Mouse (Mus musculus): ENCODE results near the gene Naaa. TPM values are rescaled to one million over a fixed set of nuclear protein-coding genes. Genes with fewer than 3 reads are reported as not detected.
A peak's percentile ranks its signal among the peaks of the same experiment; 100 is the strongest.

Naaa gene
- total RNA-seq (2014; rRNA removed; ENCODE audit: low replicate concordance) = 5.7 and 9.7 TPM in 2 replicates
- 6.4 and 7.5 TPM in 2 replicates for polyA plus RNA-seq (2015; fragmentation: Nextera tagmentation; extraction: Ambion mirVana)

DNA sequence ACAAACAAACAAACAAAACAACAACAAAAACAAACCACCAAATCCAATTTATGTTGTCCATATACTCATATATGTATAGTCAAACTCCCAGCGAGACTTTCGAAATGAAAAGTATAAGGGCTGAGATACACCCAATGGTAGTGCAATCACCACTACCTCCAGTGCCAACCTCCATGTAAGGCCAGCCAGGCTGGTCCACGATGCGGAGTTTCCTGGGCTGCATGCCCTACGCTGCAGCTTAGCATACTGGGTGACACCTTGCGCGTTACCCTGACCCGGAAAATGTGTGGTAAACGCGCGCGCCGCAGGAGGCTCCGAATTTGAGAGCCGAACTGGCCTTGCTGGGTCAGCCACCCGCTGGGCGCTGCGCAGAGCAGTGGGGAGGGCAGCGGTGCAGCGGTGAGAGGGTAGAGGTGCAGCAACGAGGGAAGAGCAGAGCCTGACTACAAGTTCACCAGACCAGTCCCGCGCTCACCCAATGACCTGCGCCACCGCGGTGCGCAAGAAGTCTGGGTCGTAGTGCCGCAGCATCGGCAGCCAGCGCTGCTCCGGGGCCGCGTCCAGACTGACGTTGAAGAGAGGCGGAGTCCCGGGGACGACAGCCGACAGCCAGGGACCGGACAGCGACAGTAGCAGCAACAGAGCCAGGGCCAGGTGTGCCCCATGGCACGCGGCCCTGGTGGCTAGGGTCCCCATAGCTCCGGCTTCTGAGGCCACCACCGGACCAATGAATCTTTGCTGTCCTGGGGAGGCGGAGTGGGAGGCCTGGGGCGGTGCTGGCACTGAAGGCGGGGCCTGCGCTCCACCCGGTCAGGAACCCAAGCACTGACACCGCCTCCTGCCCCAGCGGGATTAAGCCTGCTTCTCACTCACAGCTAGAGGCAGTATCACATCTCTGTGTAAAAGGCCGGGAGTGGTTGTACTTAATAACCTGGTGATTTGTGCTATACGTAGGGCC is at the start of gene Naaa:
Gene Naaa, minus strand, starts transcription at position 734 of the 958 bp plus-strand sequence.
- H3K27ac ChIP-seq (ENCODE audit: low read depth) = peak within 1 kb of the TSS; percentile 72
- ATAC-seq (ENCODE audit: insufficient read depth, low read depth) = peak; percentile 92
- H3K4me3 ChIP-seq (ENCODE audit: low read depth, low read length) = peak within 1 kb of the TSS; percentile 75
- WGBS = 3% methylated on average over 54 of the region's 54 CpGs
- H3K9ac ChIP-seq (replicated peaks; ENCODE audit: low read depth, low read length) = peak within 1 kb of the TSS; percentile 63
- H3K4me1 ChIP-seq (ENCODE audit: control insufficient read depth, insufficient read depth) = peaks cover 11% of the 10 kb centered on the region
- H3K36me3 ChIP-seq (replicated peaks; ENCODE audit: control insufficient read depth, insufficient read depth, low read length) = no peaks in the 10 kb centered on the region
- peak within 1 kb of the TSS; percentile 96 for H3K4me2 ChIP-seq (ENCODE audit: low read depth, low read length)
- H3K27me3 ChIP-seq (ENCODE audit: control insufficient read depth, insufficient read depth, low read length) = no peaks in the 10 kb centered on the region; the same call in 1 of the 2 replicates
- peak; percentile 60 for TF ChIP-seq CTCF (IDR thresholded peaks at IDR 0.05; ENCODE audit: low read depth)
- TF ChIP-seq EP300 (IDR thresholded peaks at IDR 0.05; ENCODE audit: low read depth) = no peak
- no peaks in the 10 kb centered on the region for H3K9me3 ChIP-seq (replicated peaks; ENCODE audit: control insufficient read depth, low read length)
- peak; percentile 86 for DNase-seq (ENCODE audit: low spot score)

DNA sequence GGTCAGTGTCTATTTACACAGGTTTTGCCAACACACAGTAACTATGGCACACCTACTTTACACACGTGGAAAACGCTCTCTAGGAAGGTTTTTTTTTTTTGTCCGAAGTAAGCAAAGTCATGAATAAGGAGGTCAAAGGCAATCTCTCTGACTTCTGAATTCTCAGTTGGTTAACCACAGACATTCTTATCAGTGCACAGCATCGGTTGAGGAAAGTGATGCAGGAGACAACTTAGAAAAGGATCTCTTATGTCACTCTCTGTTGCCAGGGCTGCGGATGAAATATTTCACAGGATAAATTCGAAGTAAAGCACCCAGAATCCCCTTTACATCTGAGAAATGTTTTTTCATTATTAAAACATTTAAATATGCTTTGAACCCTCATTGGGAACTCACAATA is 49.4 kb upstream of the Naaa start:
- no peak for ATAC-seq (ENCODE audit: insufficient read depth, low read depth)
- no peak overlapping the region for H3K4me3 ChIP-seq (ENCODE audit: low read depth, low read length)
- H3K9ac ChIP-seq (replicated peaks; ENCODE audit: low read depth, low read length) = no peak overlapping the region
- H3K27ac ChIP-seq (ENCODE audit: low read depth) = no peak overlapping the region
- no peak for DNase-seq (ENCODE audit: low spot score)
- H3K27me3 ChIP-seq (ENCODE audit: control insufficient read depth, insufficient read depth, low read length) = no peaks in the 10 kb centered on the region
- no peaks in the 10 kb centered on the region for H3K36me3 ChIP-seq (replicated peaks; ENCODE audit: control insufficient read depth, insufficient read depth, low read length)
- H3K9me3 ChIP-seq (replicated peaks; ENCODE audit: control insufficient read depth, low read length) = no peaks in the 10 kb centered on the region
- no peak overlapping the region for H3K4me2 ChIP-seq (ENCODE audit: low read depth, low read length)
- peaks cover 7% of the 10 kb centered on the region; the same call in 1 of the 2 replicates for H3K4me1 ChIP-seq (ENCODE audit: control insufficient read depth, insufficient read depth)
- TF ChIP-seq EP300 (IDR thresholded peaks at IDR 0.05; ENCODE audit: low read depth) (no peak), CTCF (IDR thresholded peaks at IDR 0.05; ENCODE audit: low read depth) (no peak)
- WGBS = 67% methylated on average over 6 of the region's 6 CpGs

DNA sequence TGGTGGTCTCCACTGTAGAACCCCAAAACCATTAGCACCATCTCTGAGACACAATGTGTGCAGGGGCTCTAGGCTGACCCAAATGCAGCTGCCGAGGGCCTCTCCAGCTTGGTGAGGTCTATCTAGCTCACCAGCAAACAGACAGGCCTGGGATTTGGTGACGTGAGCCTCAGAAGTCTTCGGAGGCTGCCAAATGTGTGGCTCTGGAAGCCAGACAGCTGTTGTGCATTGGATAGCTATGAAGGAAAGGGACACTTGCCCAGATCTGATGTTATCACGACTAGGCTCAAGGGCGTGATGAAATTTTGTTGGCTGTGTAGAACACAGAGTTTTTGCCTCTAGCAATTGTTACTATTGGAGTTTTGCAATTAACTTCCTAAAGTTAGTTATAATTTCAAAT is 45.3 kb upstream of the Naaa start:
- no peak overlapping the region for H3K4me2 ChIP-seq (ENCODE audit: low read depth, low read length)
- H3K4me3 ChIP-seq (ENCODE audit: low read depth, low read length) = no peak overlapping the region
- ATAC-seq (ENCODE audit: insufficient read depth, low read depth) (peak; percentile 85), DNase-seq (ENCODE audit: low spot score) (peak; percentile 83)
- H3K27ac ChIP-seq (ENCODE audit: low read depth) = no peak overlapping the region
- no peaks in the 10 kb centered on the region for H3K27me3 ChIP-seq (ENCODE audit: control insufficient read depth, insufficient read depth, low read length)
- WGBS = 26% methylated on average over 5 of the region's 5 CpGs
- peaks cover 7% of the 10 kb centered on the region; the same call in 1 of the 2 replicates for H3K4me1 ChIP-seq (ENCODE audit: control insufficient read depth, insufficient read depth)
- no peak overlapping the region for H3K9ac ChIP-seq (replicated peaks; ENCODE audit: low read depth, low read length)
- no peaks in the 10 kb centered on the region for H3K9me3 ChIP-seq (replicated peaks; ENCODE audit: control insufficient read depth, low read length)
- TF ChIP-seq CTCF (IDR thresholded peaks at IDR 0.05; ENCODE audit: low read depth) = no peak
- TF ChIP-seq EP300 (IDR thresholded peaks at IDR 0.05; ENCODE audit: low read depth) = no peak
- no peaks in the 10 kb centered on the region for H3K36me3 ChIP-seq (replicated peaks; ENCODE audit: control insufficient read depth, insufficient read depth, low read length)

DNA sequence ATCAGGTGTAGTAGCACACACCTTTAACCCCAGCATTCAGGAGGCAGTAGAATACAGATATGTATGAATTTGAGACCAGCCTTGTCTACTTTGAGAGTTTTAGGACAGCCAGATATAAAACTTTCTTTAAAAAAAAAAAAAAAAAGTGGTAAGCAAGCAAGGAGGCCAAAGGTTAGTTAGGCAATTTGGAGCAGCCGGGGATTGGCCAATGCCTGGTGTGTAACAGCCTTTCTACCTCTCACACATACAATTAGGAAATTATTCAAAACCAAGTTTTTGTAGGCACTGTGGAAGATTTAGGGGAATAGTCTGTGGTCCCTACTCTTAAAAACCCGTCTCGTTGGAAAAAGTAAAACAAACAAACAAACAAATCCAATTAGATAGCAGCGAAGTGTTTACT is 44.6 kb upstream of the Naaa start:
- Histone ChIP-seq H3K4me1 (ENCODE audit: control insufficient read depth, insufficient read depth) (peaks cover 7% of the 10 kb centered on the region; the same call in 1 of the 2 replicates), H3K4me3 (ENCODE audit: low read depth, low read length) (no peak overlapping the region), H3K9me3 (replicated peaks; ENCODE audit: control insufficient read depth, low read length) (no peaks in the 10 kb centered on the region), H3K4me2 (ENCODE audit: low read depth, low read length) (no peak overlapping the region), H3K36me3 (replicated peaks; ENCODE audit: control insufficient read depth, insufficient read depth, low read length) (no peaks in the 10 kb centered on the region), H3K27ac (ENCODE audit: low read depth) (no peak overlapping the region), H3K9ac (replicated peaks; ENCODE audit: low read depth, low read length) (no peak overlapping the region), H3K27me3 (ENCODE audit: control insufficient read depth, insufficient read depth, low read length) (no peaks in the 10 kb centered on the region)
- WGBS = 89% methylated on average over 4 of the region's 4 CpGs
- ATAC-seq (ENCODE audit: insufficient read depth, low read depth) (no peak), DNase-seq (ENCODE audit: low spot score) (no peak)
- TF ChIP-seq EP300 (IDR thresholded peaks at IDR 0.05; ENCODE audit: low read depth) = no peak
- TF ChIP-seq CTCF (IDR thresholded peaks at IDR 0.05; ENCODE audit: low read depth) = no peak

DNA sequence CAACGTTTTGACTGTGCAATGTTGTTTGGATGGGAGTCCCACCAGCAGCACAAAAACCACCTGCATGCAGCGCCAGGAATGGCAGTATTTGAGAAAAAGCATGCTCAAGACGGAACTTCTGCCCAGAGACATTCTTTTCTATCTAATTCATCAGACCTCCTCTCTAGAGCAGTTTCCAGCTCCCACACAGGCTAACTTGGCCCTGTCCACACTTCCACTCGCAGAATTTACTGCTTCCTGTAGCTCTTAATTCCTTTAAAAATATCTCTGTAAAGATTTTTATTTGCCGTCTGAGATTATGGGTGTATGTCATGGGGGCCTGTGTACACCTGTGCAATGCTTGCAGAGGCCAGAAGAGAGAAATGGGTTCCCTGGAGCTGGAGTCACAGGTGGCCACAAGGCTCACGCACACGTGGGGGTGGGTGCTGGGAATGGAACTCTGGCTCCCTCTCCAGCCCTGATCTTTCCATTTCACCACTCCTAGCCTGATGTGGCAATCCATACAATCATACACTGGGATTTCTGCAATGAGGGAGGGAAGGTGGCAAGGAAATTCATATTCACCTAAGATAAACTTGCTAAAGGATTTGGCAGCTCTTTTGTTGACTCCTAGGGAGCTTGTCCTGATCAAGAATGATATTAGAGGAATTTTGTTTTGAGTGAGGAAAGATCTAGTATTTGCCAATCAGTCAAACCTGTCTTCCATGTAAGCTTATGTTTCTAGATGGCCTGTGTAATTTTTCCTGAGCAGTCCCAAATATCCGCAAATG is 43.8 kb upstream of the Naaa start:
- Histone ChIP-seq H3K9ac (replicated peaks; ENCODE audit: low read depth, low read length) (no peak overlapping the region), H3K4me3 (ENCODE audit: low read depth, low read length) (no peak overlapping the region), H3K27me3 (ENCODE audit: control insufficient read depth, insufficient read depth, low read length) (no peaks in the 10 kb centered on the region), H3K9me3 (replicated peaks; ENCODE audit: control insufficient read depth, low read length) (no peaks in the 10 kb centered on the region), H3K4me1 (ENCODE audit: control insufficient read depth, insufficient read depth) (peaks cover 7% of the 10 kb centered on the region; the same call in 1 of the 2 replicates), H3K4me2 (ENCODE audit: low read depth, low read length) (no peak overlapping the region), H3K36me3 (replicated peaks; ENCODE audit: control insufficient read depth, insufficient read depth, low read length) (no peaks in the 10 kb centered on the region), H3K27ac (ENCODE audit: low read depth) (no peak overlapping the region)
- ATAC-seq (ENCODE audit: insufficient read depth, low read depth) = no peak
- TF ChIP-seq CTCF (IDR thresholded peaks at IDR 0.05; ENCODE audit: low read depth) (no peak), EP300 (IDR thresholded peaks at IDR 0.05; ENCODE audit: low read depth) (no peak)
- no peak for DNase-seq (ENCODE audit: low spot score)
- 54% methylated on average over 8 of the region's 8 CpGs for WGBS
